Mouse (Mus musculus) lung, embryonic 15.5 days (tissue): Measurements from ENCODE around the gene Eps8l3. TPM values are rescaled to one million over a fixed set of nuclear protein-coding genes. Genes with fewer than 3 reads are reported as not detected.
"Not testable (repeated sequence)": the region's sequence is repeated elsewhere in the genome, so short reads cannot be mapped to it uniquely, and the experiment has no call there.

ENCODE experiments used
- ATAC-seq: fragments of 200-750 bp; cut with Nextera tagmentation; 2 replicates; pipeline ENCODE4 v1.8.0; 2017; ENCODE audit warnings: moderate number of reproducible peaks, borderline replicate concordance; ENCODE audit not compliant: low FRiP score, low TSS enrichment; ENCODE audit errors: extremely low read depth
- H3K27ac ChIP-seq: fragments of 300-500 bp; sonication (generic); 2 replicates; pipeline ENCODE4 v1.5.1; 2015; ENCODE audit warnings: moderate library complexity, mild to moderate bottlenecking, inconsistent platforms
- H3K27me3 ChIP-seq: fragments of 300-500 bp; sonication (generic); 2 replicates; pipeline ENCODE4 v1.6.1; 2015; ENCODE audit warnings: inconsistent platforms
- H3K36me3 ChIP-seq: fragments of 300-500 bp; sonication (generic); 2 replicates; pipeline ENCODE4 v1.6.1; 2015; ENCODE audit warnings: inconsistent platforms
- H3K4me1 ChIP-seq: fragments of 300-500 bp; sonication (generic); 2 replicates; pipeline ENCODE4 v1.6.1; 2015; ENCODE audit warnings: inconsistent platforms
- H3K4me2 ChIP-seq: fragments of 300-500 bp; sonication (generic); 2 replicates; pipeline ENCODE4 v1.6.1; 2015; ENCODE audit warnings: inconsistent platforms, mild to moderate bottlenecking, moderate library complexity
- H3K4me3 ChIP-seq: fragments of 300-500 bp; sonication (generic); 2 replicates; pipeline ENCODE4 v1.5.1; 2015; ENCODE audit warnings: mild to moderate bottlenecking, inconsistent platforms
- H3K9ac ChIP-seq: fragments of 300-500 bp; sonication (generic); 2 replicates; pipeline ENCODE4 v1.6.1; 2015; ENCODE audit warnings: inconsistent platforms
- H3K9me3 ChIP-seq: fragments of 300-500 bp; sonication (generic); 2 replicates; pipeline ENCODE4 v1.6.1; 2016; ENCODE audit warnings: inconsistent platforms
- WGBS: fragments of 180-500 bp; shearing (Covaris S2); methylation state at CpG from one replicate; pipeline ENCODE4 v1.1.7; 2015; 5-methylcytosine and 5-hydroxymethylcytosine counted together
- polyA plus RNA-seq: library from polyadenylated mRNA; unstranded; fragments of >200 nt; fragmentation: Nextera tagmentation; extraction: Ambion mirVana; gene quantifications from 2 replicates; pipeline ENCODE4 v1.2.1, GENCODE M21; 2015

The Eps8l3 gene
- polyA plus RNA-seq, 1 experiment from 2014 or later: not detected

DNA sequence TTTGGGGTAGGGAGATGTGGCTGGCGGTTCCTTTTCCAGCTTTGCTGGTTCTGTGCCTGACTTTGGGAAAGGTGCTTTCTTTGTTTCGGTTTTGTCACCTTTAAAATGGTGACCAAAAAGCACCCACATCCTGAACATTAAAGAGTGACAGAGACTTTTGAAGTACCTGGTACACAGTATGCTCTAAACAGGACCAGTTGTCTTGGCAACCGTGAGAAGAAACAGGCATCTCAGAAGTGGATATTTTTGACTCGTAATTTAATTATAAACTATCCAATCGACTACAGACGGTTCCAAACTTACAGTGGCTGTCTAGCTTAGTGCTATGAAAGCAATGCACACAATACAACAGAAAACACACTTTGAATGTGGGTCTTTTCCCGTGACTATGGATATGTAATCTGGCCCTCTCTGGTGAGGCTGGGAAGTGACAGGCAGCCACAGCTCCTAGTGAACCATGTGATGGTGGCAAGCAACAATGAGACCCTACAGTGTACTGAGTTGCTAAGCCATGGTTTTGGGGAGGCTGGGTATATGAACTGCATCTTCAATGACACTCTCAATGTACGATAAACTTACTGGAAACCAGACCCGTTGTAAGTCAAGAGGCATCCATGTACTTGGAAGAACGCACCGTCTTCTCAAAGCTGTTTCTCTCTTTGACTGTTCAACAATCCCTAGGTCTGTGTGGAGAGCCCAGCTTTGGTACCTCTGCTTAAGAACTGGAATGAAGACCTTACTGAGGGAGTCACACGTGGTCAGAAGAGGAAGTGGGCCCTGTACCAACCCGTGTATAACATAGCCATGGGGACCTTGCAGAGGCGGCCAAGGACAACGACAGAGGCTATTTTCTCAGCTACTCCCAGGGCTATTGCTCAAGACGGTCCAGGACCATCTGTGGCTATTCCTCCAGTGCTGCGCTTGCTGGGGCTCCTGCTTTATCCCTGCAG, 23.5 kb upstream of the Eps8l3 start:
- Histone ChIP-seq H3K27me3 (no peaks in the 10 kb centered on the region; the same call in 1 of the 2 replicates), H3K4me1 (peaks cover 25% of the 10 kb centered on the region), H3K4me3 (no peak overlapping the region), H3K9ac (no peak overlapping the region), H3K36me3 (no peaks in the 10 kb centered on the region), H3K4me2 (no peak overlapping the region), H3K27ac (no peak overlapping the region), H3K9me3 (no peaks in the 10 kb centered on the region)
- WGBS: 81% methylated on average over 17 of the region's 17 CpGs
- ATAC-seq: no peak

DNA sequence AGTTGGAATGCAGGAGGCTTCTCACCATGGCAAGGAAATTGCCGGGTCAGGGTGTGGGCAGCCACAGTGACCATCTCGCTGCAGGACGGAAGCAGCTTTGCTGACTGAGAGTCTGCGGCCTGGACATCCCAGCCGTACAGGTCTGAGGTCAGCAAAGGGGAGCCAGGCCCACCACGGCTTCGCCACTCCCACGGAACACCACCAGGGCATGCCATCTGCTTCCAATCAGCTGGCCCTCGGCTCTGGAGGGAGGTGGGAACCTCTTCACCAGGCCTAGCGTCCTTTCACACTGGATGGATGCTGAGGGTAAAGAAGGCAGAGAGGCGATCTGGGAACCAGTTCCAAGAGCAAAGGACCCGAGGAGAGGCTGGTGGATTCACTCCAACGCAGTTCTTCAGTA, 21.7 kb upstream of the Eps8l3 start:
- WGBS: 74% methylated on average over 13 of the region's 13 CpGs
- no peak for ATAC-seq
- Histone ChIP-seq H3K4me3 (no peak overlapping the region), H3K4me1 (peaks cover 8% of the 10 kb centered on the region), H3K27me3 (no peaks in the 10 kb centered on the region; the same call in 1 of the 2 replicates), H3K36me3 (no peaks in the 10 kb centered on the region), H3K27ac (no peak overlapping the region), H3K4me2 (no peak overlapping the region), H3K9me3 (no peaks in the 10 kb centered on the region), H3K9ac (no peak overlapping the region)

GRCm38 (mm10) chr3:107857646-107858045, 19.4 kb upstream of the Eps8l3 start:
- H3K9me3 ChIP-seq: no peaks in the 10 kb centered on the region
- no peaks in the 10 kb centered on the region for H3K36me3 ChIP-seq
- no peaks in the 10 kb centered on the region; the same call in 1 of the 2 replicates for H3K27me3 ChIP-seq
- ATAC-seq: no peak
- 51% methylated on average over 6 of the region's 6 CpGs for WGBS
- H3K27ac ChIP-seq: no peak overlapping the region
- H3K4me3 ChIP-seq: no peak overlapping the region
- H3K4me1 ChIP-seq: no peaks in the 10 kb centered on the region
- H3K9ac ChIP-seq: no peak overlapping the region
- H3K4me2 ChIP-seq: no peak overlapping the region

GRCm38 (mm10) chr3:107861483-107861882, 15.5 kb upstream of the Eps8l3 start:
- not testable (repeated sequence) for H3K36me3 ChIP-seq, H3K27ac ChIP-seq, H3K9ac ChIP-seq, H3K9me3 ChIP-seq, H3K4me3 ChIP-seq, H3K4me2 ChIP-seq, ATAC-seq, H3K27me3 ChIP-seq, H3K4me1 ChIP-seq
- WGBS: 81% methylated on average over 5 of the region's 5 CpGs

- H3K4me2 ChIP-seq: no peak overlapping the region
- no peak for ATAC-seq
- H3K4me1 ChIP-seq: peaks cover 7% of the 10 kb centered on the region
- no peak overlapping the region for H3K9ac ChIP-seq
- H3K4me3 ChIP-seq: no peak overlapping the region
- no peaks in the 10 kb centered on the region for H3K36me3 ChIP-seq
- H3K9me3 ChIP-seq: no peaks in the 10 kb centered on the region
- H3K27me3 ChIP-seq: no peaks in the 10 kb centered on the region; the same call in 1 of the 2 replicates
- WGBS: 49% methylated on average over 2 of the region's 2 CpGs
- no peak overlapping the region for H3K27ac ChIP-seq
Measured at GRCm38 (mm10) chr3:107862471-107862870, 14.6 kb upstream of the Eps8l3 start.

DNA sequence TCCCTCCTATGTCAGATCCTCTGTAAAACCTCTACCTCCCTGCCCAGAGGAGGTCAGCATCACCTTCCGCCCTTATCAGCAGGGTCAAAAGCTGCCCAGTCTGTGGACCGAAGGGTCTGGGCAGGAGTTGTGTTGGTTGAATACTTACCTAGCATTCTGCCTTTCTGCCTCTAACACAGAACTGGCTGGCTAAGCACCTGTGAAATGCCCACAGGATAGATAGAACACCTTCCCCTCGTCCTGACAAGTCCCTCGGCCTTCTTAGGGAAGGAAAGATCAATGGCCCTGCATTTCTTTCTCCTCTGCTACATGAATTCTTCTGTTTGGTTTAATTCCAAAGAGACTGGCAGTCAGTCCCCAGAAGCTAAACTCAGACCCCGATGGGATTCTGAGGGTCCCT, 13.6 kb upstream of the Eps8l3 start:
- H3K9ac ChIP-seq: no peak overlapping the region
- 55% methylated on average over 5 of the region's 5 CpGs for WGBS
- no peak overlapping the region for H3K27ac ChIP-seq
- ATAC-seq: no peak
- no peak overlapping the region for H3K4me3 ChIP-seq
- no peaks in the 10 kb centered on the region for H3K36me3 ChIP-seq
- H3K4me2 ChIP-seq: no peak overlapping the region
- peaks cover 7% of the 10 kb centered on the region for H3K4me1 ChIP-seq
- no peaks in the 10 kb centered on the region; the same call in 1 of the 2 replicates for H3K27me3 ChIP-seq
- no peaks in the 10 kb centered on the region for H3K9me3 ChIP-seq

DNA sequence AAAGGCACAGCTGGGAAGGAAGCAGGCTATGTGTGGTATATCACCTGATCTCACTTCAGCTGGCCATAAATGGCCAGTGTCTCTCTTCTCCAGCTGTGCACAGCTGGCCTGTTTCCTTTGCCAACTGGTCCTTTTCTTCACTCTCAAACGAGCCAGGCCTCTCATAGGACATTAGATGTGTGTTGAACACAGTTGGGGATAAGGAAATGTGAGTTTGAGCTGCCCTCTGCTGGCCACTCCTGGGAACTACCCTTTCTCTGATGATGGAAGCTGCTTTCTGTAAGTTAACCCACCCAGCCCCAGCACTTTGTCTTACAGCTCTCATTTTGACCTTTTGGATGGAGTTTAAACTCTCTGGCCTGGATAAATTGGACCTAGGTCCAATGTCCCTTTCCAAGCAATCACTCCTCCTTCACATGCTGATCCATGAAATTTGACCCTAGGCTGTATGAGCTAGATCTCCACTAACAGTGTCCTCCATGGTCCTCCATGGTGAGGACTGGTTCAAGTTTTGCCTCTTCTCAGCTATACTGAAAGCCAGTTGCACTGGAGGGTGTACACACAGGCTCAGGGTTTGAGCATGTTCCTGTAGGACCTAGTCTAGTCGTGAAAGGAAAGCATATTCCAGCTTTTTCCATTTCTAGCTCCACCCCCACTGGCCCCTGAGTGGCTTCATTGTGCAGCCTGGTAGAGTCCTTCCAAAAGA, 13.0 kb upstream of the Eps8l3 start:
- Histone ChIP-seq H3K4me1 (peaks cover 7% of the 10 kb centered on the region), H3K27ac (no peak overlapping the region), H3K27me3 (no peaks in the 10 kb centered on the region; the same call in 1 of the 2 replicates), H3K4me3 (no peak overlapping the region), H3K36me3 (no peaks in the 10 kb centered on the region), H3K4me2 (no peak overlapping the region), H3K9ac (no peak overlapping the region), H3K9me3 (no peaks in the 10 kb centered on the region)
- WGBS: 5% methylated on average over 2 of the region's 2 CpGs
- peak; percentile 86 for ATAC-seq

DNA sequence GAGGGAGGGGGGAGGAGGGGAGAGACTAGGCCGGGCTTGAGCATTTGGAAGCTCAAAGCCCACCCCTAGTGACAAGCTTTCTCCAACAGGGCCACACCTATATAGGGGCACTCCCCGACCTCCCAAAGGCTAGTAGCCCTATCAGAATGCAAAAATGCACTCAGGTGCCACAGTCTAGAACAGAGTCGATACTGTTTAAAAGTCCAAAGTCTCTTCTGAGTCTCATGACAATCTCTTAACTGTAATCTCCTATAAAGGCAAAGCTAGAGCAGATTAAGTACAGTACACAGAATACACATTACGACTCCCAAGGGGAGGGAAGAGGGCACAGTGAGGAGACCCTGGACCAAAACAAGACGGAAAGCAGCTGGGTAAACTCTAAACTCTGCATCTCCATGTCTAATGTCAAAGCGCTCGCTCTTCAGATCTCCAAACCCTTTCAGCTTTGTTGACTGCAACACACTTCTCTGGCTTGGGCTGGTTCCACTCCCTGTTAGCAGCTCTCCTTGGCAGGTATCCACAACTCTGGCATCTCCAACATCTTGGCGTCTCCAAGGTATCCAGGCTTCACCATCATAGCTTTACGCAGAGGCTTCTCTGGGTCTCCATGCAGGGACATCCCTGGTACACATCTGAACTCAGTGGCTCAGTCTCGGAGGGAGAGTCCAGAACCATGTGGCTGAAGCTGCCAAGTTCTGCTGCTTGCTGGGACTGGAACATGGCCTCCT, 11.5 kb upstream of the Eps8l3 start:
- H3K27me3 ChIP-seq: no peaks in the 10 kb centered on the region; the same call in 1 of the 2 replicates
- WGBS: 59% methylated on average over 10 of the region's 10 CpGs
- ATAC-seq: no peak
- H3K4me2 ChIP-seq: no peak overlapping the region
- H3K9ac ChIP-seq: no peak overlapping the region
- H3K36me3 ChIP-seq: no peaks in the 10 kb centered on the region
- no peaks in the 10 kb centered on the region for H3K9me3 ChIP-seq
- H3K4me1 ChIP-seq: peaks cover 7% of the 10 kb centered on the region
- H3K27ac ChIP-seq: no peak overlapping the region
- no peak overlapping the region for H3K4me3 ChIP-seq

DNA sequence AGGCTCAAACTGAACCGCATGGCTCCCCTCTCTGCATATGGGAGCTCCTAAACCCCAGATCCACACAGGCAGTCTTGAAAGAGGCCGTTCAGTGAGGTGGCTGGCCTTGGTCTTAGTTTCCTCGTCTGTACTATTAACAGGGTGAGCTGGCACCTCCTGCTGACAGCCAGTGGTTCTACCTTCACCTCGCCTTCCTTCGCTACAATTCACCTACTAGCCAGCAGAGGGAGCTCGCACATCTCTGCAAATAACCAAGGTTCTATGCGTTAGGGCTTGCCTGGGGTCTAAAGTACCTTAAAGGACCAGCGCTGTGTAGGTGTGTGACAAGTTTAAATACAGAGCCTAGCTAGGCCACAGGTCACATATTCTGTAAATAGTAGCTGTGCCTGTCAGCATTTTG, 9.9 kb upstream of the Eps8l3 start:
- Histone ChIP-seq H3K4me3 (no peak overlapping the region), H3K27ac (no peak overlapping the region), H3K27me3 (no peaks in the 10 kb centered on the region; the same call in 1 of the 2 replicates), H3K9ac (no peak overlapping the region), H3K4me2 (no peak overlapping the region), H3K9me3 (no peaks in the 10 kb centered on the region), H3K36me3 (no peaks in the 10 kb centered on the region), H3K4me1 (peaks cover 7% of the 10 kb centered on the region)
- peak; percentile 20 for ATAC-seq
- 3% methylated on average over 8 of the region's 8 CpGs for WGBS

DNA sequence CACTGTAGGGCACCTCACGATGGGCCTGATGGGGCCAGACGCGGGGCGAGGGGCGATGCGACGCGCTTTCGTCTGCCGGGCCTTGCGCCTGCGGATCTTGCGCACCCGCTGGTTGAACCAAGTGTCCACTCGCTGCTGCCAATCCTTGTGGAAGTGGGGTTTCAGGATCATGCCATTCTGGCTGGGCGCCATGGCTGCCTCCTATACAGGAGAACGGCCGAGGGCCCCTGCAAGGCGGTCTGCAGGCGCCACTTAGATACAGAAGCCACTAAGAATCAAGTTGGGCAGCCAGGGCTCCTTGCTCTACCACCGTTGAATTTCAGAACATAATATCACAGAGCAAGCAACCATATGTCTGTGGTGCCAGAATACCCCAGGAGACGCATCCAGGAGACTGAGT, 8.6 kb upstream of the Eps8l3 start:
- no peaks in the 10 kb centered on the region; the same call in 1 of the 2 replicates for H3K27me3 ChIP-seq
- no peaks in the 10 kb centered on the region for H3K36me3 ChIP-seq
- H3K27ac ChIP-seq: no peak overlapping the region
- no peak overlapping the region for H3K4me2 ChIP-seq
- H3K4me3 ChIP-seq: no peak overlapping the region
- 84% methylated on average over 22 of the region's 22 CpGs for WGBS
- no peaks in the 10 kb centered on the region for H3K9me3 ChIP-seq
- H3K4me1 ChIP-seq: peaks cover 5% of the 10 kb centered on the region
- ATAC-seq: no peak
- H3K9ac ChIP-seq: no peak overlapping the region

DNA sequence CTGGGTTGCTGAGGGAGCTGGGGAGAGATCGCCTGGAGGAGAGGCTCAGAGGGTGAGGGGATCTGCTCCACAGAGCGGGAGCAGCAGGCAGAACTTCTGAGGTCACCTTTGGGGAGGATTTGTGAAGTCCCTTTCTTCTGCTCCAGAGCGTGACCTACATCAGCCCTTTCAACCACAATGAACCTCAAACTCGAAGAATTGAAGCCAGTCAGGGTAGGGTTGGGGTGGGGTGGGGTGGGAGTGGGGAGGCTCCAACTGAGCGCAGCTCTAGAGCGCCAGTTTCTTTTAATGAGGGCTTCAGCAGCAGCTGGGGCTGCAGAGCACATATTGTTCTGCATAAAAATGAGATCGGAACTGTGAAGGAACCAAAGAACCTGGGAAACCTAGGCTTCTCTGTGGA, 7.9 kb upstream of the Eps8l3 start:
- no peak overlapping the region for H3K9ac ChIP-seq
- no peaks in the 10 kb centered on the region for H3K9me3 ChIP-seq
- no peak overlapping the region for H3K27ac ChIP-seq
- no peak overlapping the region for H3K4me3 ChIP-seq
- no peak for ATAC-seq
- no peak overlapping the region for H3K4me2 ChIP-seq
- no peaks in the 10 kb centered on the region for H3K36me3 ChIP-seq
- 58% methylated on average over 7 of the region's 7 CpGs for WGBS
- peaks cover 7% of the 10 kb centered on the region; the same call in 1 of the 2 replicates for H3K4me1 ChIP-seq
- no peaks in the 10 kb centered on the region; the same call in 1 of the 2 replicates for H3K27me3 ChIP-seq
